21 mouse cellular contexts compared by ENCODE assay signal in the genomic region with DNA sequence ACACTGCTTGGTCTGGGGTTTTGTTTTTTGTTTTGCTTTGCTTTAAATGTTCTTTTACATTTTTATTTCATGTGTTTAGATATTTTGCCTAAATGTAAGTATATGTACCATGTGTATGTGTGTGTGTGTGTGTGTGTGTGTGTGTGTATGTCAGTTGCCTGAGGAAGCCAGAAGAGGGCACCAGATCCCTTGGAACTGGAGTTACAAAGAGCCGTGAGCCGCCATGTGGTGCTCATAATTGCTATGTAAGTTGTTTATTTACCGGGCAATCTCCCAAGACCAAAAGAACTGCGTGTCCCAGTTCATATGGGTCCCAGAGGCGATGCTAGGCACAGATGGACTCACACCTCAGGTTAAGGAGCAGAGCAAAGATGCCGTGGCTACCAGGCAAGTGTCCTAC.
"Had no signal": no experiment of that assay in that cellular context is flagged by ENCODE, and none has a peak within 500 bp of the region (broad histone marks: within the 10 kb centered on the region; RNA-seq: fewer than 3 reads in every experiment).

No protein-coding gene starts in this region.

- H3K4me3 ChIP-seq: heart, embryonic 10.5 days; heart, embryonic 12.5 days; hindbrain, embryonic 10.5 days; hindbrain, embryonic 12.5 days; intestine, embryonic 15.5 days; layer of hippocampus, adult 2 months; left cerebral cortex, adult 2 months; limb, embryonic 10.5 days; limb, embryonic 12.5 days; liver, embryonic 13.5 days had no signal

- H3K9ac ChIP-seq: heart, embryonic 12.5 days; hindbrain, embryonic 12.5 days; hindbrain, embryonic 14.5 days; intestine, embryonic 15.5 days; limb, embryonic 12.5 days; liver, embryonic 13.5 days had no signal

- H3K27me3 ChIP-seq: intestine, embryonic 15.5 days had no signal

- DNase-seq: gastrocnemius, postnatal 14 days; heart, adult 18-20 months; heart, postnatal 10 days; heart, postnatal 4 days; kidney, adult 18-20 months; kidney, adult 8-10 months; kidney, postnatal 10 days; kidney, postnatal 25 days; kidney, postnatal 4 days; liver; liver, embryonic 13.5 days had no signal

- H3K27ac ChIP-seq: heart, embryonic 10.5 days; hindbrain, embryonic 10.5 days; hindbrain, embryonic 12.5 days; hindbrain, embryonic 14.5 days; intestine, embryonic 15.5 days; layer of hippocampus, adult 2 months; left cerebral cortex, adult 2 months; limb, embryonic 10.5 days; limb, embryonic 12.5 days; liver, embryonic 13.5 days had no signal

- H3K4me1 ChIP-seq: heart, embryonic 10.5 days; heart, embryonic 12.5 days; hindbrain, embryonic 12.5 days; intestine, embryonic 15.5 days; limb, embryonic 10.5 days; limb, embryonic 12.5 days; liver, embryonic 13.5 days had no signal

- H3K36me3 ChIP-seq: heart, embryonic 10.5 days; heart, embryonic 12.5 days; hindbrain, embryonic 10.5 days; hindbrain, embryonic 12.5 days; intestine, embryonic 15.5 days; limb, embryonic 10.5 days; limb, embryonic 12.5 days; liver, embryonic 13.5 days had no signal

- H3K9me3 ChIP-seq: heart, embryonic 10.5 days; hindbrain, embryonic 12.5 days; intestine, embryonic 15.5 days; limb, embryonic 10.5 days; liver, embryonic 13.5 days had no signal
